Mouse (Mus musculus): ENCODE results near the gene Fmnl3. TPM values are rescaled to one million over a fixed set of nuclear protein-coding genes. Genes with fewer than 3 reads are reported as not detected.
"Not testable (repeated sequence)": the region's sequence is repeated elsewhere in the genome, so short reads cannot be mapped to it uniquely, and the experiment has no call there.

Gene Fmnl3
- total RNA-seq, 2 experiments from 2014 or later = 7.1 to 8.8 TPM

DNA sequence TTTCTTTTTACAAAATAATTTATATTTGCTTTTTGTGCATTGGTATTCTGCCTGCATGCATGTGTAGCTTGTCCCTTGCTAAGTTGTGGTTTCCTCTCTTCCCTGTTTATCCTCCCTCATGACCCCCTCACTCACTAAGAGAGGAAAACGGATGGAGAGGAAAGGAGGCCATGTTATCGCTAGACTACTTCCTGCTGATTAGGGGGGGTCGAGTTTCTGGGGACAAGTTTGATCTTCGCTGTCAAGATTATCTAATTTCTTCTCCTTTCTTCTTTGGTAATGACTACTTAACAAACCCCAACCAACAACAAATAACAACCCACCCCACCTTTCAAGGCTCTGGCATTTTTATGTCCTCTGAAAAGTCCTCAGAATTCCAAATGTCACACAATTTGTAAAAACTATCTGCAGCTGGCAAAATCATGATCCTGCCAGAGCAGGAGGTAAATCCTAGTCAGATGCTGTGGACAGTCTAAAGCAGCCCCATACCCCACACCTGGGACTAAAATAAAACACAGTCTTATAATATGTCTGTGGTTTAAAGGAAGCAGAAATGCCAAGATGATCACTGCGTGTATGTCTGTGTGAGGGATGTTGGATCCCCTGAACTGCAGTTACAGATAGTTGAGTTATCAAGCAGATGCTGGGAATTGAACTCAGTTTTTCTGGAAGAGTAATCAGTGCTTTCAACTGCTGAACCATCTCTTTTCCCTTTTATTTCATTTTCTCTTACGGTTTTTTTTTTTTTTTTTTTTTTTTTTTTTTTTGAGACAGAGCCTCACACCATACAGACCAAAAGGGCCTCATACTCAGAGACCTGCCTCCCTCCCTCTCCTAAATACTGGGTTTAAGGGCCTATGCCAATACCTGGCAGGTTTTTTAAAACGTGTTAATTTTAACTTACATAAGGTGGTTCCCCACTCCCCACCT lies 20.5 kb upstream of the Fmnl3 start:
- no peak for DNase-seq (ENCODE audit: low spot score in 2 of 2)

GRCm38 (mm10) chr15:99387976-99388375 lies 17.7 kb upstream of the Fmnl3 start:
- DNase-seq (ENCODE audit: low spot score in 2 of 2) = no peak

DNA sequence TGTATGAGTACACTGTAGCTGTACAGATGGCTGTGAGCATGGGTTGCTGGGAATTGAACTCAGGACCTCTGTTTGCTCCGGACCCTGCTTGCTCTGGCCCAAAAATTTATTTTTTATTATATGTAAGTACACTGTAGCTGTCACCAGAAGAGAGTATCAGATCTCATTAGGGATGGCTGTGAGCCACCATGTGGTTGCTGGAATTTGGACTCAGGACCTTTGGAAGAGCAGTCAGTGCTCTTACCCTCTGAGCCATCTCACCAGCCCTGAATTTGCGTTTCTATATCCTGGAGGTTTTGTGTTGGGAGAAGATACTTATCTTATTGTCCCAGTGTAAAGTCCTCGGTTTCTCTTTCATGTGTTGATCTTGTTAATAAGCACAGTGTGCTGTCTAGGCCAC lies 16.5 kb upstream of the Fmnl3 start:
- no peak for DNase-seq (ENCODE audit: low spot score in 2 of 2)

DNA sequence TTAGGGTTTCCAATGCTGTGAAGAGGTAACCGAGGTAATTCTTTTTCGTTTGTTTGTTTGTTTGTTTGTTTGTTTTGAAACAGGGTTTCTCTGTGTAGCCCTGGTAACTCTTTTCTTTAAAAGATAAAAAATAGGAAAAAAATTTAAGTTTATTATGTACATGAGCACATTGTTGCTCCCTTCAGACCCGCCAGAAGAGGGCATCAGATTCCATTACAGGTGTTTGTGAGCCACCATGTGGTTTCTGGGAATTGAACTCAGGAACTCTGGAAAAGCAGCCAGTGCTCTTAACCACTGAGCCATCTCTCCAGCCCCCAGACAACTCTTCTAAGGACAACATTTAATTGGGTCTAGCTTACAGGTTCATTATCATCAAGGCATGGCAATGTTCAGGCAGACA lies 15.8 kb upstream of the Fmnl3 start:
- not testable (repeated sequence) for DNase-seq (ENCODE audit: low spot score in 2 of 2)

DNA sequence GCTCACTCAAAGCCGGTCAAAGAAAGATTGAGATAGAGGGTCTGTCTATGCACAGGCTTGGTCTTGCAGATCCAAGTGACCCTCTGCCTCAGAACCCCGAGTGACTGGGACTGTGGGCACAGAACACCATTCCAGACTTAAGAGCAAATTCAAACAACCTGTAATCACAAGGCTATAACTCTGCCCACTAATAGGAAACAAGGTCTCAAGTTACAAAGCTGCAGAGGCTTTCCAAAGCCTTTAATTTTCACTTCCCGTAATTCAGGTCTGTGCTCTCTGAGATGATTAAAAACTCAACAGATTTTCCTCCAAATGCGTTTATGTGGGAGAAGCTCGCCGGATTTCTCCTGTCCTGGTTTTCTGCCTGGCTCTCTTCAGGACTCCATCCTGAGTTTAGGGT lies 13.8 kb upstream of the Fmnl3 start:
- no peak for DNase-seq (ENCODE audit: low spot score in 2 of 2)

GRCm38 (mm10) chr15:99382893-99383292 lies 12.6 kb upstream of the Fmnl3 start:
- DNase-seq (ENCODE audit: low spot score in 2 of 2) = no peak

- no peak for DNase-seq (ENCODE audit: low spot score in 2 of 2)
These were observed 6.0 kb upstream of the Fmnl3 start for GRCm38 (mm10) chr15:99376240-99376639.

DNA sequence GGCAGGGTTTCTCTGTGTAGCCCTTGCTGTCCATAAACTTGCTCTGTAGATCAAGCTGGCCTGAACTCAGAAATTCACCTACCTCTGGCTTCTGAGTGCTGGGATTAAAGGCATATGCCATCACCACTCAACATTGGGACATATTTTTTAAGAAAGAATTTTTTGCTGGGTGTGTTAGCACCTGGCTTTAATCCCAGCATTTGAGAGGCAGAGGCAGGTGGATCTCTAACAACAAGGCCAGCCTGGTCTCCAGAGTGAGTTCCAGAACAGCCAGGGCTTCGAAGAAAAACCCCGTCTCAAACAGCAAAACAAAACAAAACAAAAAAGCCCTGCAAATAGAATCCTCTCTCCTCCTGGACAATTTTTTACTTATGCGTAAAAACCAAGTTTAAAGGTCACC lies 5.3 kb upstream of the Fmnl3 start:
- no peak for DNase-seq (ENCODE audit: low spot score in 2 of 2)

GRCm38 (mm10) chr15:99375036-99375435 lies 4.8 kb upstream of the Fmnl3 start:
- no peak for DNase-seq (ENCODE audit: low spot score in 2 of 2)

GRCm38 (mm10) chr15:99372761-99373160 lies 2.5 kb upstream of the Fmnl3 start:
- DNase-seq (ENCODE audit: low spot score in 2 of 2) = no peak

- no peak for DNase-seq (ENCODE audit: low spot score in 2 of 2)
These were observed 1.5 kb upstream of the Fmnl3 start for GRCm38 (mm10) chr15:99371526-99372340.

- no peak for DNase-seq (ENCODE audit: low spot score in 2 of 2)
These were observed 701 bp downstream of the Fmnl3 start for GRCm38 (mm10) chr15:99369391-99370171.

- DNase-seq (ENCODE audit: low spot score in 2 of 2) = no peak
These were observed 1.6 kb downstream of the Fmnl3 start for GRCm38 (mm10) chr15:99368583-99369266.

GRCm38 (mm10) chr15:99364921-99365320 lies 5.4 kb downstream of the Fmnl3 start:
- DNase-seq (ENCODE audit: low spot score in 2 of 2) = no peak

DNA sequence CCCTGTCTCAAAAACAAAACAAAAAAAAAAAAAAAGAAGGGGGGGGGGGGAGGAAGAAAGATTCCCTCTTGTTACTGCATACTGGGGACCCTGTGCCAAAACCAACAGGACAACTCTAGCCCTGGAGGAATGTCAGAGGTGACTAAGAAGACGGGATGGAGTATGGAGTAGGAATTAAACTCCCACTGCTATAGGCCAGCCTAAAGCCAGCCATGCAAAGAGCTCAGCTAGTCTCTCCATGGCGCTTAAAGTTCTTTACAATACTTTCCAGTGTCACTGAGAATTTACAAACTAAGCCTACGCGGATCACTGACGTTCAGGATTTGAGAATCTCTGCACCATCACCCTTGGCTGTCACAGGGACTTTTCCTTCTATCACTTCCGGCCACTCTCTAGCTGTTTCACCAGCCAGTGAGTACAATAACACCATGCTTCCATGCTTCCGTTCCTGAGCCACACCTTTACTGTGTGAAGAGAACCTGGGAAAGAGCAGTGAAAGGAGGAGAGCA lies 6.2 kb downstream of the Fmnl3 start:
- DNase-seq (ENCODE audit: low spot score in 2 of 2) = no peak

- no peak for DNase-seq (ENCODE audit: low spot score in 2 of 2)
These were observed 11.3 kb downstream of the Fmnl3 start for GRCm38 (mm10) chr15:99358952-99359351.

DNA sequence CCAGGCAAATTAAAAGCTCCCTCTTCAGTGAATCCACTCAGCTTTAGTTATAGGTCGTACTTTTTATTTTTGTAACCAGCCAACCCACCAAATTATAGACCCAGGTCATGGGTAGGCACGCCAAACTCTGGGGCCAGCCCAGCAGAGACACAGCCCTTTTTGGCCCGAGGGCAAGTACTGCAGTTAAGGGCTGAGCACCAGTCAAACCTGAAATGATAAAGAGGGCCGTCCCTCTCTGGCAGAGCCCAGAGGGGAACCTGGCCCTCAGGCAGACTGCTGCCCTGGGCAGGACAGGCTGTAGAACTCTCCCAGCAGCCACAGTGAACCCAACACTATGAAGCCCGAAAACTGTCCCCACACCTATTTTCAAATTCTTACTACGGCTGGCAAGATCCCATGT lies 13.8 kb downstream of the Fmnl3 start:
- no peak for DNase-seq (ENCODE audit: low spot score in 2 of 2)

GRCm38 (mm10) chr15:99355660-99356059 lies 14.6 kb downstream of the Fmnl3 start:
- no peak for DNase-seq (ENCODE audit: low spot score in 2 of 2)

GRCm38 (mm10) chr15:99352306-99352705 lies 18.0 kb downstream of the Fmnl3 start:
- DNase-seq (ENCODE audit: low spot score in 2 of 2) = no peak

- no peak for DNase-seq (ENCODE audit: low spot score in 2 of 2)
These were observed 18.7 kb downstream of the Fmnl3 start for GRCm38 (mm10) chr15:99351610-99352009.

- DNase-seq (ENCODE audit: low spot score in 2 of 2) = no peak
These were observed 25.3 kb downstream of the Fmnl3 start for GRCm38 (mm10) chr15:99344961-99345360.

Data from layer of hippocampus, adult 18-20 months (tissue).